Mouse (Mus musculus) CH12.LX (cell line): ENCODE measurements around the gene Fgd6. TPM values are rescaled to one million over a fixed set of nuclear protein-coding genes. Genes with fewer than 3 reads are reported as not detected.

Source experiments
- DNase-seq: peaks from one replicate; pipeline ENCODE4 v3.0.0-alpha.2; 2013; ENCODE audit errors: extremely low read depth
- H3K27ac ChIP-seq: 2 replicates; pipeline ENCODE4 v1.5.1; 2012; ENCODE audit warnings: low read depth, mild to moderate bottlenecking, control low read depth, moderate library complexity; ENCODE audit not compliant: insufficient read depth
- H3K27me3 ChIP-seq: replicated peaks from 2 replicates; pipeline ENCODE3; 2012; ENCODE audit warnings: inconsistent platforms
- H3K36me3 ChIP-seq, 2 experiments: replicated peaks in 1 of 2; 2 replicates each; pipeline versions ENCODE3 to v1.6.1; 2012; ENCODE audit warnings: inconsistent platforms in 1 of 2, low read length in 1 of 2, mild to moderate bottlenecking in 1 of 2, mixed read lengths in 1 of 2, moderate library complexity in 1 of 2; ENCODE audit not compliant: control insufficient read depth in 1 of 2, insufficient read depth in 1 of 2
- H3K4me1 ChIP-seq, 2 experiments: 2 replicates each; pipeline ENCODE4 v1.6.1; 2012; ENCODE audit warnings: inconsistent platforms in 1 of 2, moderate library complexity in 1 of 2; ENCODE audit not compliant: insufficient read depth in 2 of 2, control insufficient read depth in 1 of 2
- H3K4me2 ChIP-seq: 2 replicates; pipeline ENCODE4 v1.6.1; 2012; ENCODE audit warnings: low read depth, mild to moderate bottlenecking, control low read depth; ENCODE audit not compliant: poor library complexity, insufficient read depth, severe bottlenecking
- H3K4me3 ChIP-seq, 3 experiments: fragments of 150-350 bp in 1 of 3; sonication (generic) in 1 of 3; replicated peaks in 1 of 3; 2 replicates each; pipeline versions ENCODE3 to v1.5.1; 2011 to 2012; ENCODE audit warnings: low read depth in 2 of 3, low read length in 2 of 3, mild to moderate bottlenecking in 2 of 3, moderate library complexity in 2 of 3, control low read depth in 1 of 3, improper control_type of control experiment in 1 of 3, inconsistent platforms in 1 of 3, mixed read lengths in 1 of 3; ENCODE audit not compliant: poor library complexity in 1 of 3
- H3K79me2 ChIP-seq: replicated peaks from 2 replicates; pipeline ENCODE4 v1.6.1; 2012; ENCODE audit warnings: mild to moderate bottlenecking, moderate library complexity; ENCODE audit not compliant: control insufficient read depth, poor library complexity, insufficient read depth, severe bottlenecking; ENCODE audit errors: extremely low read depth
- H3K9ac ChIP-seq: 2 replicates; pipeline ENCODE4 v1.6.1; 2012; ENCODE audit warnings: low read depth, mild to moderate bottlenecking, control low read depth, moderate library complexity; ENCODE audit not compliant: insufficient read depth
- H3K9me3 ChIP-seq: replicated peaks from 2 replicates; pipeline ENCODE3; 2012; ENCODE audit warnings: low read length, inconsistent platforms, mixed read lengths
- BHLHE40 ChIP-seq: IDR thresholded peaks from 2 replicates; pipeline ENCODE4 v1.6.1; 2011; ENCODE audit warnings: mild to moderate bottlenecking, low read depth, low read length, improper control_type of control experiment
- CHD2 ChIP-seq: IDR thresholded peaks from 2 replicates; pipeline ENCODE4 v1.6.1; 2011; ENCODE audit warnings: low read length, improper control_type of control experiment
- CTCF ChIP-seq, 2 experiments: IDR thresholded peaks in 1 of 2; conservative IDR thresholded peaks in 1 of 2; 2 replicates each; pipeline ENCODE4 v1.5.1; 2011 to 2012; ENCODE audit warnings: low read depth in 2 of 2, low read length in 2 of 2, improper control_type of control experiment in 1 of 2, inconsistent platforms in 1 of 2, mild to moderate bottlenecking in 1 of 2, moderate library complexity in 1 of 2
- E2F4 ChIP-seq: IDR thresholded peaks from 2 replicates; pipeline ENCODE4 v1.6.1; 2011; ENCODE audit warnings: low read depth, low read length, improper control_type of control experiment; ENCODE audit not compliant: insufficient replicate concordance
- ELF1 ChIP-seq: IDR thresholded peaks from 2 replicates; pipeline ENCODE4 v1.6.1; 2014; ENCODE audit warnings: low read depth, mild to moderate bottlenecking, inconsistent platforms, low read length, improper control_type of control experiment
- GABPA ChIP-seq: IDR thresholded peaks from 2 replicates; pipeline ENCODE4 v1.6.1; 2012; ENCODE audit warnings: low read depth, low read length, improper control_type of control experiment, inconsistent platforms; ENCODE audit not compliant: insufficient replicate concordance
- IRF4 ChIP-seq: IDR thresholded peaks from 2 replicates; pipeline ENCODE4 v1.6.1; 2014; ENCODE audit warnings: low read depth, mild to moderate bottlenecking, inconsistent platforms, low read length, improper control_type of control experiment
- JUND ChIP-seq: conservative IDR thresholded peaks from 2 replicates; pipeline ENCODE4 v1.6.1; 2011; ENCODE audit warnings: low read depth, low read length, improper control_type of control experiment
- KAT2A ChIP-seq: IDR thresholded peaks from 2 replicates; pipeline ENCODE4 v1.6.1; 2012; ENCODE audit warnings: low read length, improper control_type of control experiment, inconsistent platforms; ENCODE audit not compliant: insufficient replicate concordance
- MAX ChIP-seq: IDR thresholded peaks from 2 replicates; pipeline ENCODE4 v1.6.1; 2011; ENCODE audit warnings: low read length, improper control_type of control experiment
- MYC ChIP-seq: IDR thresholded peaks from 2 replicates; pipeline ENCODE4 v1.6.1; 2011; ENCODE audit warnings: low read depth, mild to moderate bottlenecking, improper control_type of control experiment, low read length
- NRF1 ChIP-seq: IDR thresholded peaks from 2 replicates; pipeline ENCODE4 v1.6.1; 2014; ENCODE audit warnings: low read depth, mild to moderate bottlenecking, inconsistent platforms, low read length, improper control_type of control experiment, moderate library complexity
- POLR2A ChIP-seq: IDR thresholded peaks from 2 replicates; pipeline ENCODE4 v1.6.1; 2011; ENCODE audit warnings: low read depth, mild to moderate bottlenecking, improper control_type of control experiment, low read length
- RCOR1 ChIP-seq: conservative IDR thresholded peaks from 2 replicates; pipeline ENCODE4 v1.6.1; 2012; ENCODE audit warnings: low read depth, mild to moderate bottlenecking, inconsistent platforms, low read length, improper control_type of control experiment
- ZKSCAN1 ChIP-seq: IDR thresholded peaks from 2 replicates; pipeline ENCODE4 v1.6.1; 2012; ENCODE audit warnings: low read depth, inconsistent platforms, low read length, improper control_type of control experiment, borderline replicate concordance
- ZMIZ1 ChIP-seq: IDR thresholded peaks from 2 replicates; pipeline ENCODE4 v1.6.1; 2012; ENCODE audit warnings: low read depth, mild to moderate bottlenecking, inconsistent platforms, low read length, improper control_type of control experiment
- ZNF384 ChIP-seq: IDR thresholded peaks from 2 replicates; pipeline ENCODE4 v1.6.1; 2012; ENCODE audit warnings: low read depth, low read length, improper control_type of control experiment, inconsistent platforms
- dilution Hi-C: fragments of 300-500 bp; cut with MboI; formaldehyde crosslinking; loops from 2 replicates; pipeline ENCODE4 v1.14.3; 2020; ENCODE audit warnings: low sequenced_read_pairs; ENCODE audit not compliant: extremely low pct_unique_long_range_greater_than_20kb, extremely low pct_ligation_motif_present
- in situ Hi-C: fragments of 300-500 bp; cut with MboI; formaldehyde crosslinking; loops from 3 replicates; pipeline ENCODE4 v1.14.3; 2019; ENCODE audit warnings: low sequenced_read_pairs, low pct_ligation_motif_present, low pct_unique_long_range_greater_than_20kb, mixed read lengths
- polyA plus RNA-seq: library from polyadenylated mRNA; unstranded; fragments of >175 nt; gene quantifications from 2 replicates; pipeline ENCODE4 v1.2.1, GENCODE M21; 2012; ENCODE audit warnings: low read depth; ENCODE audit not compliant: insufficient read length
- total RNA-seq, 2 experiments: library from RNA; depleted of rRNA; stranded (reverse); fragments of 300-350 nt in 1 of 2; fragments of >200 nt in 1 of 2; gene quantifications; 2 replicates each; pipeline ENCODE4 v1.2.3; 2012 to 2014

Fgd6 gene
- total and polyA plus RNA-seq, 3 experiments = 3.3 to 7.2 (median 5.0) TPM

GRCm38 (mm10) chr10:94025079-94025478 lies 10.7 kb upstream of the Fgd6 start:
- no peak overlapping the region for H3K9ac ChIP-seq
- no peaks in the 10 kb centered on the region for H3K27me3 ChIP-seq
- no peak for DNase-seq
- peaks cover 3 to 34% of the 10 kb centered on the region in 2 experiments; a peak in 3 of 4 replicates for H3K4me1 ChIP-seq
- H3K36me3 ChIP-seq = peaks cover 6 to 59% of the 10 kb centered on the region in 2 experiments
- no peaks in the 10 kb centered on the region; the same call in none of the 2 replicates for H3K79me2 ChIP-seq
- in situ Hi-C loops = no loop called here
- no peak overlapping the region for H3K4me2 ChIP-seq
- no peak overlapping the region for H3K4me3 ChIP-seq
- TF ChIP-seq ZKSCAN1 (no peak), ZNF384 (no peak), E2F4 (no peak), MYC (no peak), ZMIZ1 (no peak), KAT2A (no peak)
- dilution Hi-C loops = no loop called here
- no peak overlapping the region for H3K27ac ChIP-seq
- H3K9me3 ChIP-seq = no peaks in the 10 kb centered on the region

DNA sequence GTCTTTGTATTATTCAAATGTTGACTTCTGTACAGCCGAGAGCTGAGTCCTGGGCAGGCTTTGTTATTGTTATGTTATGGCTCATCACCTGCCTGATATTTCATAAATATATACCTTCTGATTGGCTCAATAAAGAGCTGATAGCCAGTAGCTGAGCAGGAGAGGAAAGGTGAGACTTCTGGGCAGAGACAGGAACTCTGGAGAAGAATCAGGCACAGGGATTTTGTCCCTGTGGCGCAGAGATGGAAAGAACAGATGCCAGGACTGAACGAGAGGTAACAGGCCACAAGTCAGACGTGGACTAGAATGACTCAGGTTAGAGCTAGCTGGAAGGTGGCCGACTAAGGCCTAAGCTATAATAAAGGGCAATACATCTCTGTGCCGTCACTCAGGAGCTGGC lies 7.3 kb upstream of the Fgd6 start:
- TF ChIP-seq RCOR1 = no peak
- no peak for TF ChIP-seq POLR2A
- TF ChIP-seq CHD2 = no peak
- TF ChIP-seq MAX = no peak
- TF ChIP-seq NRF1 = no peak
- no peak for TF ChIP-seq E2F4
- no peak for TF ChIP-seq ELF1
- no peak for TF ChIP-seq BHLHE40
- no peak for TF ChIP-seq GABPA
- TF ChIP-seq JUND = no peak
- TF ChIP-seq CTCF (conservative IDR thresholded peaks at IDR 0.05 in 1 of 2, IDR thresholded peaks at IDR 0.05 in 1 of 2; ENCODE audit: low read depth in 2 of 2, low read length in 2 of 2) = no peak
- TF ChIP-seq MYC = no peak
- TF ChIP-seq IRF4 = no peak
- TF ChIP-seq, all 38 proteins: peak for 0
- dilution Hi-C loops (no loop called here), in situ Hi-C loops (no loop called here)
- H3K27me3 ChIP-seq = no peaks in the 10 kb centered on the region
- H3K36me3 ChIP-seq = peaks cover 7 to 71% of the 10 kb centered on the region in 2 experiments
- H3K79me2 ChIP-seq = peaks cover 15% of the 10 kb centered on the region
- peaks cover 3 to 31% of the 10 kb centered on the region in 2 experiments for H3K4me1 ChIP-seq
- no peak for DNase-seq
- no peaks in the 10 kb centered on the region for H3K9me3 ChIP-seq
- no peak overlapping the region for H3K4me2 ChIP-seq
- H3K9ac ChIP-seq = no peak overlapping the region
- no peak overlapping the region for H3K27ac ChIP-seq
- no peak overlapping the region for H3K4me3 ChIP-seq
